Mouse (Mus musculus): ENCODE data around the gene Map4k5. TPM values are rescaled to one million over a fixed set of nuclear protein-coding genes. Genes with fewer than 3 reads are reported as not detected.
A peak's percentile ranks its signal among the peaks of the same experiment; 100 is the strongest.

The Map4k5 gene
- polyA plus RNA-seq, 1 experiment from 2014 or later, result 23.5 TPM

GRCm38 (mm10) chr12:69814272-69814671 lies 78.7 kb downstream of the Map4k5 start:
- Histone ChIP-seq H3K9me3 (replicated peaks) (no peaks in the 10 kb centered on the region), H3K27ac (replicated peaks) (peak overlapping the region; percentile 34), H3K4me1 (peaks cover 23% of the 10 kb centered on the region), H3K4me3 (no peak overlapping the region), H3K36me3 (peaks cover 55% of the 10 kb centered on the region), H3K27me3 (ENCODE audit: low read depth, poor library complexity, severe bottlenecking) (no peaks in the 10 kb centered on the region)
- DNase-seq (ENCODE audit: low spot score), result peak; percentile 44
- WGBS, result 30% methylated on average over 6 of the region's 6 CpGs

- peaks cover 23% of the 10 kb centered on the region for H3K4me1 ChIP-seq
- no peaks in the 10 kb centered on the region for H3K9me3 ChIP-seq (replicated peaks)
- no peaks in the 10 kb centered on the region for H3K27me3 ChIP-seq (ENCODE audit: low read depth, poor library complexity, severe bottlenecking)
- H3K36me3 ChIP-seq, result peaks cover 53% of the 10 kb centered on the region
- 45% methylated on average over 2 of the region's 2 CpGs for WGBS
- no peak overlapping the region for H3K4me3 ChIP-seq
- DNase-seq (ENCODE audit: low spot score), result no peak
- peak overlapping the region; percentile 24 for H3K27ac ChIP-seq (replicated peaks)
Measured at GRCm38 (mm10) chr12:69813596-69813995, 79.4 kb downstream of the Map4k5 start.

- Histone ChIP-seq H3K27ac (replicated peaks) (no peak overlapping the region), H3K4me1 (peaks cover 23% of the 10 kb centered on the region), H3K36me3 (peaks cover 52% of the 10 kb centered on the region), H3K9me3 (replicated peaks) (no peaks in the 10 kb centered on the region), H3K4me3 (no peak overlapping the region), H3K27me3 (ENCODE audit: low read depth, poor library complexity, severe bottlenecking) (no peaks in the 10 kb centered on the region)
- WGBS, result 71% methylated on average over 3 of the region's 3 CpGs
- DNase-seq (ENCODE audit: low spot score), result no peak
Measured at GRCm38 (mm10) chr12:69812986-69813385, 80.0 kb downstream of the Map4k5 start.

GRCm38 (mm10) chr12:69811976-69812375 lies 81.0 kb downstream of the Map4k5 start:
- WGBS, result 67% methylated on average over 1 of the region's 1 CpGs
- Histone ChIP-seq H3K27me3 (ENCODE audit: low read depth, poor library complexity, severe bottlenecking) (no peaks in the 10 kb centered on the region), H3K4me3 (no peak overlapping the region), H3K27ac (replicated peaks) (no peak overlapping the region), H3K4me1 (peaks cover 23% of the 10 kb centered on the region), H3K9me3 (replicated peaks) (no peaks in the 10 kb centered on the region), H3K36me3 (peaks cover 51% of the 10 kb centered on the region)
- no peak for DNase-seq (ENCODE audit: low spot score)

GRCm38 (mm10) chr12:69809439-69809838 lies 83.6 kb downstream of the Map4k5 start:
- peaks cover 16% of the 10 kb centered on the region for H3K4me1 ChIP-seq
- H3K27me3 ChIP-seq (ENCODE audit: low read depth, poor library complexity, severe bottlenecking), result no peaks in the 10 kb centered on the region
- DNase-seq (ENCODE audit: low spot score), result no peak
- no peak overlapping the region for H3K27ac ChIP-seq (replicated peaks)
- H3K36me3 ChIP-seq, result peaks cover 51% of the 10 kb centered on the region
- no peak overlapping the region for H3K4me3 ChIP-seq
- 94% methylated on average over 3 of the region's 3 CpGs for WGBS
- H3K9me3 ChIP-seq (replicated peaks), result no peaks in the 10 kb centered on the region

- H3K4me3 ChIP-seq, result no peak overlapping the region
- 77% methylated on average over 11 of the region's 11 CpGs for WGBS
- no peaks in the 10 kb centered on the region for H3K27me3 ChIP-seq (ENCODE audit: low read depth, poor library complexity, severe bottlenecking)
- peaks cover 50% of the 10 kb centered on the region for H3K36me3 ChIP-seq
- no peak for DNase-seq (ENCODE audit: low spot score)
- no peaks in the 10 kb centered on the region for H3K9me3 ChIP-seq (replicated peaks)
- 0 out of 2 replicates have a peak, but pooled peaks cover 3% of the 10 kb centered on the region for H3K4me1 ChIP-seq
- H3K27ac ChIP-seq (replicated peaks), result no peak overlapping the region
Measured at GRCm38 (mm10) chr12:69807399-69807985, 85.5 kb downstream of the Map4k5 start.

- H3K9me3 ChIP-seq (replicated peaks), result no peaks in the 10 kb centered on the region
- WGBS, result 93% methylated on average over 6 of the region's 6 CpGs
- peaks cover 50% of the 10 kb centered on the region for H3K36me3 ChIP-seq
- H3K4me3 ChIP-seq, result no peak overlapping the region
- H3K4me1 ChIP-seq, result 0 out of 2 replicates have a peak, but pooled peaks cover 5% of the 10 kb centered on the region
- H3K27ac ChIP-seq (replicated peaks), result no peak overlapping the region
- no peaks in the 10 kb centered on the region for H3K27me3 ChIP-seq (ENCODE audit: low read depth, poor library complexity, severe bottlenecking)
- DNase-seq (ENCODE audit: low spot score), result no peak
Measured at GRCm38 (mm10) chr12:69805148-69805547, 87.9 kb downstream of the Map4k5 start.

- no peaks in the 10 kb centered on the region for H3K27me3 ChIP-seq (ENCODE audit: low read depth, poor library complexity, severe bottlenecking)
- H3K36me3 ChIP-seq, result peaks cover 50% of the 10 kb centered on the region
- H3K27ac ChIP-seq (replicated peaks), result no peak overlapping the region
- H3K9me3 ChIP-seq (replicated peaks), result no peaks in the 10 kb centered on the region
- no peak overlapping the region for H3K4me3 ChIP-seq
- 0 out of 2 replicates have a peak, but pooled peaks cover 5% of the 10 kb centered on the region for H3K4me1 ChIP-seq
- WGBS, result 95% methylated on average over 10 of the region's 10 CpGs
- no peak for DNase-seq (ENCODE audit: low spot score)
Measured at GRCm38 (mm10) chr12:69804393-69805070, 88.5 kb downstream of the Map4k5 start.

GRCm38 (mm10) chr12:69803196-69803595 lies 89.8 kb downstream of the Map4k5 start:
- Histone ChIP-seq H3K4me1 (0 out of 2 replicates have a peak, but pooled peaks cover 5% of the 10 kb centered on the region), H3K27me3 (ENCODE audit: low read depth, poor library complexity, severe bottlenecking) (no peaks in the 10 kb centered on the region), H3K4me3 (no peak overlapping the region), H3K27ac (replicated peaks) (no peak overlapping the region), H3K9me3 (replicated peaks) (no peaks in the 10 kb centered on the region), H3K36me3 (peaks cover 42% of the 10 kb centered on the region)
- DNase-seq (ENCODE audit: low spot score), result no peak
- 86% methylated on average over 5 of the region's 6 CpGs for WGBS

GRCm38 (mm10) chr12:69800586-69800985 lies 92.4 kb downstream of the Map4k5 start:
- Histone ChIP-seq H3K4me1 (0 out of 2 replicates have a peak, but pooled peaks cover 5% of the 10 kb centered on the region), H3K36me3 (peaks cover 19% of the 10 kb centered on the region), H3K4me3 (no peak overlapping the region), H3K27ac (replicated peaks) (no peak overlapping the region), H3K9me3 (replicated peaks) (no peaks in the 10 kb centered on the region), H3K27me3 (ENCODE audit: low read depth, poor library complexity, severe bottlenecking) (no peaks in the 10 kb centered on the region)
- WGBS, result 91% methylated on average over 4 of the region's 4 CpGs
- DNase-seq (ENCODE audit: low spot score), result no peak

- Histone ChIP-seq H3K27ac (replicated peaks) (no peak overlapping the region), H3K9me3 (replicated peaks) (no peaks in the 10 kb centered on the region), H3K36me3 (no peaks in the 10 kb centered on the region), H3K4me1 (peaks cover under 1% of the 10 kb centered on the region; the same call in 1 of the 2 replicates), H3K4me3 (no peak overlapping the region), H3K27me3 (ENCODE audit: low read depth, poor library complexity, severe bottlenecking) (peaks cover 14% of the 10 kb centered on the region)
- DNase-seq (ENCODE audit: low spot score), result no peak
- 91% methylated on average over 3 of the region's 3 CpGs for WGBS
Measured at GRCm38 (mm10) chr12:69796311-69796710, 96.7 kb downstream of the Map4k5 start.

- peak within 1 kb of the TSS; percentile 76 for H3K27ac ChIP-seq (replicated peaks)
- WGBS, result 2% methylated on average over 45 of the region's 45 CpGs
- peak within 1 kb of the TSS; percentile 70 for H3K4me3 ChIP-seq
- peaks cover 51% of the 10 kb centered on the region for H3K27me3 ChIP-seq (ENCODE audit: low read depth, poor library complexity, severe bottlenecking)
- peaks cover 18% of the 10 kb centered on the region for H3K4me1 ChIP-seq
- peak; percentile 78 for DNase-seq (ENCODE audit: low spot score)
- H3K9me3 ChIP-seq (replicated peaks), result no peaks in the 10 kb centered on the region
- no peaks in the 10 kb centered on the region for H3K36me3 ChIP-seq
Measured at GRCm38 (mm10) chr12:69790530-69791505, 102.2 kb downstream of the Map4k5 start, which contains the start of gene Cdkl1. Gene Cdkl1 (minus strand): TSS chr12:69791267.

Data from midbrain, embryonic 10.5 days (tissue).